Mouse (Mus musculus) C2C12 (cell line): ENCODE measurements around the gene Tmem215. TPM values are rescaled to one million over a fixed set of nuclear protein-coding genes. Genes with fewer than 3 reads are reported as not detected.

Experiments used
- H3K27me3 ChIP-seq: one replicate; pipeline ENCODE4 v1.6.1; 2011; ENCODE audit not compliant: control insufficient read depth, insufficient read depth, insufficient read length
- H3K36me3 ChIP-seq: one replicate; pipeline ENCODE4 v1.6.1; 2011; ENCODE audit not compliant: control insufficient read depth, insufficient read depth
- H3K4me3 ChIP-seq: one replicate; pipeline ENCODE4 v1.5.1; 2011; ENCODE audit warnings: mild to moderate bottlenecking, control low read depth; ENCODE audit not compliant: poor library complexity, insufficient read depth, severe bottlenecking
- H3K79me2 ChIP-seq: one replicate; pipeline ENCODE4 v1.6.1; 2011; ENCODE audit not compliant: control insufficient read depth, insufficient read depth
- H3K79me3 ChIP-seq: one replicate; pipeline ENCODE4 v1.6.1; 2011; ENCODE audit warnings: low read depth, control low read depth
- H3ac ChIP-seq: one replicate; pipeline ENCODE3; 2011; ENCODE audit warnings: low read depth; ENCODE audit not compliant: control insufficient read depth, insufficient read length
- CEBPB ChIP-seq: IDR thresholded peaks from one replicate; pipeline ENCODE4 v1.6.1; 2011; ENCODE audit warnings: low read depth, mild to moderate bottlenecking, control low read depth, moderate library complexity
- CTCF ChIP-seq: IDR thresholded peaks from one replicate; pipeline ENCODE4 v1.5.1; 2011; ENCODE audit not compliant: control insufficient read depth, insufficient read depth, insufficient read length
- FOSL1 ChIP-seq: IDR thresholded peaks from one replicate; pipeline ENCODE4 v1.8.0; 2011; ENCODE audit warnings: mild to moderate bottlenecking, low read length; ENCODE audit not compliant: poor library complexity, insufficient read depth, severe bottlenecking
- MAX ChIP-seq: IDR thresholded peaks from one replicate; pipeline ENCODE4 v1.6.1; 2011; ENCODE audit warnings: mild to moderate bottlenecking, control low read depth
- MYOD1 ChIP-seq: IDR thresholded peaks from one replicate; pipeline ENCODE4 v1.6.1; 2011; ENCODE audit warnings: low read depth; ENCODE audit not compliant: control insufficient read depth, insufficient read length
- MYOG ChIP-seq: IDR thresholded peaks from one replicate; pipeline ENCODE4 v1.6.1; 2011; ENCODE audit not compliant: control insufficient read depth, insufficient read length; ENCODE audit errors: extremely low read depth
- USF1 ChIP-seq: IDR thresholded peaks from one replicate; pipeline ENCODE4 v1.6.1; 2011; ENCODE audit warnings: low read depth, mild to moderate bottlenecking, control low read depth, moderate library complexity
- polyA plus RNA-seq: library from polyadenylated mRNA; unstranded; fragments of >200 nt; fragmentation: generic; extraction: Trizol; gene quantifications from one replicate; pipeline ENCODE4 v1.2.1, GENCODE M21; 2012; ENCODE audit warnings: missing spikeins

Tmem215 gene
- polyA plus RNA-seq, 1 experiment, result not detected

DNA sequence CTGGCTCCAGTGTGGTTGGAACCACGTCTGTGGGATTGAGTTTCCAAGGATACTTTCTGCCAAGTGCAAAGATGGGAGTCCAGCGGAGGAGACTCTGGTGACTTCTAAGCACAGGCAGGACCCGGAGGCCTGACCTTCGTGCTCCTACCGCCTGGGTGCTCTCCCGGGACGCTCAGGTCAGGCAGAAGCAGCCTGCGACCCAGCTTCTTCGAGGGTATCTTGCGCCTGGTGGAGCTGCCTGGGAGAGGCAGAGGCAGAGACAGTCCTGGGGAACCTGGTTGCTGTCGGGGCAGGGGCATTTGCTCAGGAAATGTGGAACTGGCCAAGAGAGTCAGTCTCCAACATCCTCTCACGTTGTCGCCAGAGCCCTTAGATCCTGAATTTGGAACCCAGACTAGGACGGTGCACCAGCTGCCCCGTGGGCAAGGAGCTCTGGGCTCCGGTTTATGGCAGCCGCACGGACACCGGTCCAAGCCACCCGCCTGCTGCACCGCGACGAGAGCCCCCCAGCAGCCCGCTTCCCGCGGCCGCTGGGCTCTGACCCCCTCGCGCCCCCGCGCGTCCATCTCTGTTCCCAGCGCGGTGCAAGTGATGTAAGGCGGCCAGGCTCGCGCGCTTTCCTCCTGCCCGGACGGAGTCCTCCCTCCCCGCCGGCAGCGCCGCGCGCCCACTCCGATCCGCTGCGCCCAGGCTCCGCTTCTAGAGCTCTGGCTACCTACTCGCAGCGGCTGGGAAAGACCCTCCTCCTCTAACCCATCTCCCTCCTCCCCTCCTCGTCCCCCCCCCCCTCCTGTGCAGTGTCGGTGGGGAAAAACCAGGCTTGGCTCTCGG lies 935 bp downstream of the Tmem215 start:
- Histone ChIP-seq H3K4me3 (no peak overlapping the region), H3K79me3 (no peaks in the 10 kb centered on the region), H3K36me3 (no peaks in the 10 kb centered on the region), H3K79me2 (no peaks in the 10 kb centered on the region), H3ac (no peak overlapping the region), H3K27me3 (peaks cover 19% of the 10 kb centered on the region)
- no peak for TF ChIP-seq CEBPB
- TF ChIP-seq USF1, result no peak
- TF ChIP-seq MAX, result no peak
- TF ChIP-seq FOSL1, result no peak
- TF ChIP-seq MYOG, result no peak
- no peak for TF ChIP-seq CTCF
- TF ChIP-seq MYOD1, result no peak

DNA sequence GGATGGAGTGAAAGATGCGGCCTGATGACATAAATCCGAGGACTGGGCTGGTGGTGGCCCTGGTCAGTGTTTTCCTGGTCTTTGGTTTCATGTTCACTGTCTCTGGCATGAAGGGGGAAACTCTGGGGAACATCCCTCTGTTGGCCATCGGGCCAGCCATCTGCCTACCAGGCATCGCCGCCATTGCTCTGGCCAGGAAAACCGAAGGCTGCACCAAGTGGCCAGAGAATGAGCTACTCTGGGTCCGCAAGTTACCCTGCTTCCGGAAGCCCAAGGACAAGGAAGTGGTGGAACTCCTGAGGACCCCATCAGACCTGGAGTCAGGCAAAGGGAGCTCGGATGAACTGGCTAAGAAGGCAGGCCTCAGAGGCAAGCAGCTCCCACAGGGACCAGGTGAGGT lies 1.9 kb downstream of the Tmem215 start:
- Histone ChIP-seq H3K27me3 (peaks cover 19% of the 10 kb centered on the region), H3K36me3 (no peaks in the 10 kb centered on the region), H3K79me2 (no peaks in the 10 kb centered on the region), H3K79me3 (no peaks in the 10 kb centered on the region), H3K4me3 (no peak overlapping the region), H3ac (no peak overlapping the region)
- no peak for TF ChIP-seq MYOG
- TF ChIP-seq MAX, result no peak
- TF ChIP-seq MYOD1, result no peak
- TF ChIP-seq USF1, result no peak

DNA sequence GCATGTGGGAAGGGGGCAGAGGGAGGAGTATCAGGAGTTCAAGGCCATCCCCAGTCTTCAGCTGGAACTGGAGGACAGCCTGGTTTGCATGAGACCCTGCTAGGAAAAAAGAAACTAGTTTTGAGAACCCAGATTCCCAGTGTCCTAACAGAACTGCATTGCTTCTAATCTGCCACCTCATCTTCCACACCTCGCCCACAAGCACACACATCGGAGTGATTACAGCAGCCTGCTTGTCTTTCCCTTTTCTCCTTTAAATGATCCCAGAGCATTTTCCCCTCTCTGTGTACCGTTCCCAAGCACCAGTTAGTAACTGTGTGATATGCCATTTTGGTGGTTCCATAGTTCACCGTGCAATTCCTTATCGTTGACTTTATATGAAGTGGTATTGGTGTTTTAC lies 6.0 kb downstream of the Tmem215 start:
- H3K79me2 ChIP-seq, result no peaks in the 10 kb centered on the region

GRCm38 (mm10) chr4:40486546-40486945 lies 14.6 kb downstream of the Tmem215 start:
- no peak for TF ChIP-seq CEBPB
- TF ChIP-seq MAX, result no peak
- TF ChIP-seq MYOD1, result no peak
- TF ChIP-seq CTCF, result no peak
- no peak for TF ChIP-seq USF1
- TF ChIP-seq FOSL1, result no peak
- TF ChIP-seq MYOG, result no peak
- Histone ChIP-seq H3K27me3 (no peaks in the 10 kb centered on the region), H3K79me2 (no peaks in the 10 kb centered on the region), H3K79me3 (no peaks in the 10 kb centered on the region), H3K4me3 (no peak overlapping the region), H3ac (no peak overlapping the region), H3K36me3 (no peaks in the 10 kb centered on the region)

More for the DNA sequence above, 6.0 kb downstream of the Tmem215 start:
- Histone ChIP-seq H3K79me3 (no peaks in the 10 kb centered on the region), H3K36me3 (no peaks in the 10 kb centered on the region), H3K4me3 (no peak overlapping the region), H3ac (no peak overlapping the region), H3K27me3 (peaks cover 17% of the 10 kb centered on the region)
- TF ChIP-seq MAX (no peak), FOSL1 (no peak), CEBPB (no peak), USF1 (no peak), CTCF (no peak), MYOD1 (no peak), MYOG (no peak)

GRCm38 (mm10) chr4:40491731-40492130 lies 19.8 kb downstream of the Tmem215 start:
- Histone ChIP-seq H3K79me2 (no peaks in the 10 kb centered on the region), H3ac (no peak overlapping the region), H3K36me3 (no peaks in the 10 kb centered on the region), H3K79me3 (no peaks in the 10 kb centered on the region), H3K27me3 (no peaks in the 10 kb centered on the region), H3K4me3 (no peak overlapping the region)
- TF ChIP-seq MYOD1 (no peak), CEBPB (no peak), CTCF (no peak), FOSL1 (no peak), MYOG (no peak), MAX (no peak), USF1 (no peak)

- H3K27me3 ChIP-seq, result peaks cover 6% of the 10 kb centered on the region
- H3K79me2 ChIP-seq, result no peaks in the 10 kb centered on the region
- no peak overlapping the region for H3K4me3 ChIP-seq
- H3K79me3 ChIP-seq, result no peaks in the 10 kb centered on the region
- no peaks in the 10 kb centered on the region for H3K36me3 ChIP-seq
- no peak for TF ChIP-seq CTCF
- TF ChIP-seq MAX, result no peak
- no peak for TF ChIP-seq MYOG
- TF ChIP-seq MYOD1, result no peak
- no peak for TF ChIP-seq CEBPB
- no peak for TF ChIP-seq USF1
- no peak for TF ChIP-seq FOSL1
- H3ac ChIP-seq, result no peak overlapping the region
Observed at GRCm38 (mm10) chr4:40496354-40496753, 24.4 kb downstream of the Tmem215 start.
